ENCODE assay signal across 15 mouse cellular contexts in genomic region chr9:80085665-80086064, GRCm38 (mm10). TPM values are rescaled to one million over a fixed set of nuclear protein-coding genes. Genes with fewer than 3 reads are reported as not detected.
A peak's percentile ranks its signal among the peaks of the same experiment; 100 is the strongest.
DNase-seq lines count a peak whose midpoint lies in the region; ATAC-seq and TF ChIP-seq lines count a peak whose summit lies in the region.
"Had no signal": no experiment of that assay in that cellular context is flagged by ENCODE, and none has a peak within 500 bp of the region (broad histone marks: within the 10 kb centered on the region; RNA-seq: fewer than 3 reads in every experiment).

No protein-coding gene starts in this region.

- H3K9ac ChIP-seq in limb, embryonic 12.5 days (replicated peaks) = no peak overlapping the region
- H3K9ac ChIP-seq in hindbrain, embryonic 15.5 days = no peak overlapping the region
- H3K9ac ChIP-seq in neural tube, embryonic 15.5 days (replicated peaks) = no peak overlapping the region
- no peak overlapping the region for H3K9ac ChIP-seq in midbrain, embryonic 14.5 days (replicated peaks; ENCODE audit: low read length)
- H3K9ac ChIP-seq: forebrain, postnatal 0 days; liver, embryonic 13.5 days; midbrain, embryonic 15.5 days had no signal

- 77% methylated on average over 2 of the region's 2 CpGs for WGBS in limb, embryonic 12.5 days
- 78% methylated on average over 2 of the region's 2 CpGs for WGBS in limb, embryonic 10.5 days
- WGBS in hindbrain, embryonic 15.5 days = 51% methylated on average over 2 of the region's 2 CpGs
- 44% methylated on average over 2 of the region's 2 CpGs for WGBS in neural tube, embryonic 15.5 days
- 33% methylated on average over 2 of the region's 2 CpGs for WGBS in midbrain, embryonic 14.5 days

- H3K4me2 ChIP-seq in limb, embryonic 12.5 days = no peak overlapping the region
- H3K4me2 ChIP-seq in hindbrain, embryonic 15.5 days = no peak overlapping the region
- H3K4me2 ChIP-seq in neural tube, embryonic 15.5 days = no peak overlapping the region
- H3K4me2 ChIP-seq in midbrain, embryonic 14.5 days (ENCODE audit: low read length) = no peak overlapping the region
- H3K4me2 ChIP-seq: liver, embryonic 13.5 days; midbrain, embryonic 15.5 days had no signal

- H3K9me3 ChIP-seq in limb, embryonic 12.5 days = no peaks in the 10 kb centered on the region
- H3K9me3 ChIP-seq in limb, embryonic 10.5 days (replicated peaks) = no peaks in the 10 kb centered on the region
- H3K9me3 ChIP-seq in hindbrain, embryonic 15.5 days = no peaks in the 10 kb centered on the region
- no peaks in the 10 kb centered on the region for H3K9me3 ChIP-seq in neural tube, embryonic 15.5 days (replicated peaks)
- no peaks in the 10 kb centered on the region for H3K9me3 ChIP-seq in midbrain, embryonic 14.5 days (ENCODE audit: control insufficient read depth, low read length)
- H3K9me3 ChIP-seq: liver, embryonic 13.5 days; midbrain, embryonic 15.5 days had no signal

- DNase-seq in gastrocnemius, adult 2 months = no peak
- no peak for DNase-seq in gastrocnemius, postnatal 25 days
- DNase-seq in limb, embryonic 10.5 days (ENCODE audit: low spot score) = no peak
- no peak for DNase-seq in midbrain, embryonic 14.5 days
- DNase-seq in embryo, embryonic 11 days = no peak
- DNase-seq: adrenal gland, adult 2 months; forebrain, postnatal 0 days; heart, adult 18-20 months; liver, embryonic 13.5 days; thymus, postnatal 14 days had no signal

- no peak overlapping the region for H3K4me3 ChIP-seq in gastrocnemius, adult 2 months
- H3K4me3 ChIP-seq in limb, embryonic 12.5 days (replicated peaks) = no peak overlapping the region
- no peak overlapping the region for H3K4me3 ChIP-seq in limb, embryonic 10.5 days
- H3K4me3 ChIP-seq in hindbrain, embryonic 15.5 days = no peak overlapping the region
- H3K4me3 ChIP-seq in neural tube, embryonic 15.5 days (replicated peaks) = no peak overlapping the region
- no peak overlapping the region for H3K4me3 ChIP-seq in midbrain, embryonic 14.5 days (replicated peaks; ENCODE audit: low read depth, low read length)
- H3K4me3 ChIP-seq: layer of hippocampus, adult 2 months; liver, embryonic 13.5 days; midbrain, embryonic 15.5 days had no signal

- TF ChIP-seq CTCF in gastrocnemius, adult 2 months (IDR thresholded peaks at IDR 0.05) = no peak

- H3K27me3 ChIP-seq in limb, embryonic 12.5 days = no peaks in the 10 kb centered on the region
- no peaks in the 10 kb centered on the region for H3K27me3 ChIP-seq in limb, embryonic 10.5 days (ENCODE audit: low read depth, poor library complexity, severe bottlenecking)
- H3K27me3 ChIP-seq in hindbrain, embryonic 15.5 days = no peaks in the 10 kb centered on the region
- no peaks in the 10 kb centered on the region for H3K27me3 ChIP-seq in neural tube, embryonic 15.5 days (replicated peaks)
- H3K27me3 ChIP-seq in midbrain, embryonic 14.5 days (ENCODE audit: control insufficient read depth, insufficient read depth, low read length) = no peaks in the 10 kb centered on the region
- H3K27me3 ChIP-seq: liver, embryonic 13.5 days; midbrain, embryonic 15.5 days had no signal

- intact Hi-C loops in gastrocnemius, adult 2 months (cut with DNase I) = no loop called here

- no peaks in the 10 kb centered on the region for H3K36me3 ChIP-seq in limb, embryonic 12.5 days
- H3K36me3 ChIP-seq in limb, embryonic 10.5 days = 0 out of 2 replicates have a peak, but pooled peaks cover 12% of the 10 kb centered on the region
- no peaks in the 10 kb centered on the region for H3K36me3 ChIP-seq in hindbrain, embryonic 15.5 days
- no peaks in the 10 kb centered on the region for H3K36me3 ChIP-seq in neural tube, embryonic 15.5 days
- H3K36me3 ChIP-seq in midbrain, embryonic 14.5 days (ENCODE audit: control insufficient read depth, insufficient read depth, low read length) = 0 out of 2 replicates have a peak, but pooled peaks cover 4% of the 10 kb centered on the region
- H3K36me3 ChIP-seq: midbrain, embryonic 15.5 days had no signal

- peak overlapping the region; percentile 28; the same call in 1 of the 2 replicates for H3K27ac ChIP-seq in gastrocnemius, adult 2 months
- peak overlapping the region; percentile 25; the same call in 1 of the 2 replicates for H3K27ac ChIP-seq in limb, embryonic 12.5 days
- H3K27ac ChIP-seq in limb, embryonic 10.5 days = no peak overlapping the region
- peak overlapping the region; percentile 45; the same call in 1 of the 2 replicates for H3K27ac ChIP-seq in hindbrain, embryonic 15.5 days (replicated peaks)
- 0 out of 2 replicates have a peak overlapping the region, but pooled peaks have one; percentile 1 for H3K27ac ChIP-seq in neural tube, embryonic 15.5 days (replicated peaks)
- no peak overlapping the region for H3K27ac ChIP-seq in midbrain, embryonic 14.5 days (replicated peaks; ENCODE audit: low read depth, low read length)
- H3K27ac ChIP-seq: layer of hippocampus, adult 2 months; liver, embryonic 13.5 days; midbrain, embryonic 15.5 days had no signal

- no peak for ATAC-seq in limb, embryonic 12.5 days (ENCODE audit: insufficient number of reproducible peaks, insufficient read depth, low FRiP score, low TSS enrichment, low read depth)
- no peak for ATAC-seq in hindbrain, embryonic 15.5 days (ENCODE audit: low FRiP score, low read depth)
- no peak for ATAC-seq in neural tube, embryonic 15.5 days (ENCODE audit: low FRiP score)
- ATAC-seq in midbrain, embryonic 14.5 days (ENCODE audit: low FRiP score, low TSS enrichment) = no peak
- ATAC-seq: forebrain, postnatal 0 days; midbrain, embryonic 15.5 days had no signal

- peaks cover 16% of the 10 kb centered on the region; the same call in 1 of the 2 replicates for H3K4me1 ChIP-seq in limb, embryonic 12.5 days (replicated peaks)
- H3K4me1 ChIP-seq in limb, embryonic 10.5 days = 0 out of 2 replicates have a peak, but pooled peaks cover 5% of the 10 kb centered on the region
- peaks cover 28% of the 10 kb centered on the region for H3K4me1 ChIP-seq in hindbrain, embryonic 15.5 days (replicated peaks)
- peaks cover 27% of the 10 kb centered on the region for H3K4me1 ChIP-seq in neural tube, embryonic 15.5 days
- no peaks in the 10 kb centered on the region; the same call in 1 of the 2 replicates for H3K4me1 ChIP-seq in midbrain, embryonic 14.5 days (ENCODE audit: control insufficient read depth, insufficient read depth, low read length)

RNA-seq across cellular contexts. Expression of gene Senp6, which starts 19.0 kb away (rescaled TPM):
- 10 to 100 TPM; 56.5 to 58.7 TPM for total RNA-seq in gastrocnemius, adult 2 months (2021)
- total RNA-seq in gastrocnemius, postnatal 25 days (2021) = 10 to 100 TPM; 42.3 to 46.7 TPM
- polyA plus RNA-seq in limb, embryonic 12.5 days (2016; fragmentation: Nextera tagmentation; extraction: Ambion mirVana) = 70.6 and 72.9 TPM in 2 replicates
- 46.8 and 50.5 TPM in 2 replicates for polyA plus RNA-seq in limb, embryonic 10.5 days (2016; fragmentation: Nextera tagmentation; extraction: Ambion mirVana)
- 51.4 and 53.9 TPM in 2 replicates for polyA plus RNA-seq in hindbrain, embryonic 15.5 days (2015; fragmentation: Nextera tagmentation; extraction: Ambion mirVana)
- 46.6 and 47.9 TPM in 2 replicates for polyA plus RNA-seq in neural tube, embryonic 15.5 days (2015; fragmentation: Nextera tagmentation; extraction: Ambion mirVana)
- polyA plus RNA-seq in midbrain, embryonic 14.5 days (2014; fragmentation: Nextera tagmentation; extraction: Ambion mirVana) = 64.4 and 73.4 TPM in 2 replicates

Comparison
In these comparisons a context has a peak if more than half of its experiments do, and no peak if none do; other contexts are left out.
1. H3K27ac ChIP-seq: peak in gastrocnemius, adult 2 months (single experiment), limb, embryonic 12.5 days (single experiment), hindbrain, embryonic 15.5 days (single experiment) and neural tube, embryonic 15.5 days (single experiment); none in limb, embryonic 10.5 days (single experiment) and midbrain, embryonic 14.5 days (single experiment).